Mouse (Mus musculus) spleen, adult 2 months (tissue): ENCODE results near the gene Plekhb2. TPM values are rescaled to one million over a fixed set of nuclear protein-coding genes. Genes with fewer than 3 reads are reported as not detected.

Source experiments
- DNase-seq, 2 experiments: peaks; one replicate each; pipeline versions ENCODE4 v3.0.0 to v3.0.0-alpha.2; 2012 to 2021; ENCODE audit warnings: low spot score in 2 of 2, low read depth in 1 of 2
- H3K27ac ChIP-seq: fragments of 200-500 bp; 2 replicates; pipeline ENCODE4 v1.5.1; 2012; ENCODE audit warnings: low read length, inconsistent platforms; ENCODE audit not compliant: insufficient read depth
- H3K27me3 ChIP-seq: fragments of 200-500 bp; 2 replicates; pipeline ENCODE4 v1.6.1; 2012; ENCODE audit warnings: mild to moderate bottlenecking, moderate library complexity, low read length, inconsistent platforms; ENCODE audit not compliant: control insufficient read depth, insufficient read depth
- H3K36me3 ChIP-seq: fragments of 200-500 bp; 2 replicates; pipeline ENCODE4 v1.6.1; 2012; ENCODE audit warnings: mild to moderate bottlenecking, low read length, inconsistent platforms; ENCODE audit not compliant: control insufficient read depth, insufficient read depth
- H3K4me1 ChIP-seq: fragments of 200-500 bp; 2 replicates; pipeline ENCODE4 v1.6.1; 2011; ENCODE audit warnings: inconsistent platforms; ENCODE audit not compliant: control insufficient read depth, insufficient read depth, insufficient read length
- H3K4me3 ChIP-seq: fragments of 200-500 bp; 2 replicates; pipeline ENCODE4 v1.5.1; 2011; ENCODE audit warnings: mild to moderate bottlenecking, inconsistent platforms; ENCODE audit not compliant: insufficient read depth, insufficient read length; ENCODE audit errors: extremely low read depth
- CTCF ChIP-seq: fragments of 200-500 bp; IDR thresholded peaks from 2 replicates; pipeline ENCODE4 v1.5.1; 2011; ENCODE audit warnings: mild to moderate bottlenecking, inconsistent platforms; ENCODE audit not compliant: insufficient read depth, insufficient read length, insufficient replicate concordance; ENCODE audit errors: extremely low read depth
- POLR2A ChIP-seq: fragments of 200-500 bp; IDR thresholded peaks from 2 replicates; pipeline ENCODE4 v1.6.1; 2011; ENCODE audit warnings: low read depth, low read length, inconsistent platforms
- WGBS: fragments of 180-500 bp; shearing (Covaris S2); methylation state at CpG from one replicate; pipeline ENCODE4 v1.1.7; 2018; 5-methylcytosine and 5-hydroxymethylcytosine counted together
- polyA plus RNA-seq: library from polyadenylated mRNA; depleted of rRNA; stranded (reverse); fragments of >200 nt; gene quantifications from 2 replicates; pipeline ENCODE4 v1.2.3, GENCODE M21; 2012

Gene Plekhb2
- polyA plus RNA-seq, 1 experiment, result 27.1 TPM

DNA sequence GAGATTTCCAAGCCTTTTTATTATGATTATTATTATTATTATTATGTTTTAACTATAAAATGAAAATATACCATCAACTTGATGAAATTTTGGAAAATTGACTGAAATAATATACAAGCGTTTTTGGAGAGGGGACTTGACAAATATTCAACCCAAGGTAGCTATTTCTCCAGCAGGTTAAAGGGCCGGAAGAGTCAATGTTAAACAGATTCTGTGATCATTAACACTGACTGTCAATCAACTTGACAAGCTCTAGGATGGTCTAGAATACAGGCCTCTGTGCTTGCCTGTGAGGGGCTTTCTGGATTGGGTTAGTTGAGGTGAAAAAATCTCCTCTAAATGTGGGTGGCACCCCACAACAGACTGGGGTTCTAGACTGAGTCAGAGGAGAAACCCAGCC is 4.0 kb downstream of the Plekhb2 start:
- Histone ChIP-seq H3K27me3 (no peaks in the 10 kb centered on the region), H3K4me1 (peaks cover 5% of the 10 kb centered on the region; the same call in 1 of the 2 replicates), H3K4me3 (no peak overlapping the region), H3K27ac (no peak overlapping the region), H3K36me3 (no peaks in the 10 kb centered on the region)
- DNase-seq, result no peak
- TF ChIP-seq CTCF, result no peak
- TF ChIP-seq POLR2A, result no peak
- WGBS, result 94% methylated on average over 2 of the region's 2 CpGs

DNA sequence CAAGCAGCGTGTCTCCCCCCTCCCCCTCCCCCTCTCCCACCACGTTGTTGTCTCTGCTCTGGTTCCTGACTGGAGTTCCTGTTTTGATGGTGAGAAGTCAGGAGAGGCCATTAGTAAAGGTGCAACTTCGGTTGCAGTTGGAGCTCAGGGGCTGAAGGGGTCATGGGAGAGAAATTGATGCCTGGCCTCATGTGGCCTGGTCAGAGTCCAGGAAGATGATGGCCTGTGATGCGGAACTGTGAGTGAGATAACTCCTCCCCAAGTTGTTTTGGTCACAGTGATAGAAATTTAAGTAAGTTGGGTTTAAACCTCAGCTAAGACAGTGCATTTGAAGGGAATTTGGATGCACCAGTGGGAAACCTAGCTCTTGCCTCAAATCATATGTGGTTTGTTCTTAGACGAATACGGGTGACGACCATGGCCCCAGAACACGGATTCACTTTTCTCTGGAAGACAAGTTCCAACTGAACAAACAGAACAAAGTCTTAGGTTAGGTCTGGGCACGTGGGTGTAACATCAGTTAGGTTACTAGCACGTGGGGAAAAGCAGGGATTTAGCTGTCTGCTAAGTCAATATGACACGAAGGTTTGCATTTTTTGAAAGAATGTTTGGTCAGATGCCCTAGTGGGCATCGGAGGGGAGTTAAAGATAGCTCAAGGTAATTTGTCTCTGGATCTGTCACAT is 5.4 kb downstream of the Plekhb2 start:
- WGBS, result 80% methylated on average over 12 of the region's 12 CpGs
- Histone ChIP-seq H3K36me3 (no peaks in the 10 kb centered on the region), H3K4me3 (no peak overlapping the region), H3K27ac (no peak overlapping the region), H3K4me1 (peaks cover 7% of the 10 kb centered on the region; the same call in 1 of the 2 replicates), H3K27me3 (no peaks in the 10 kb centered on the region)
- TF ChIP-seq CTCF (no peak), POLR2A (no peak)
- no peak for DNase-seq

DNA sequence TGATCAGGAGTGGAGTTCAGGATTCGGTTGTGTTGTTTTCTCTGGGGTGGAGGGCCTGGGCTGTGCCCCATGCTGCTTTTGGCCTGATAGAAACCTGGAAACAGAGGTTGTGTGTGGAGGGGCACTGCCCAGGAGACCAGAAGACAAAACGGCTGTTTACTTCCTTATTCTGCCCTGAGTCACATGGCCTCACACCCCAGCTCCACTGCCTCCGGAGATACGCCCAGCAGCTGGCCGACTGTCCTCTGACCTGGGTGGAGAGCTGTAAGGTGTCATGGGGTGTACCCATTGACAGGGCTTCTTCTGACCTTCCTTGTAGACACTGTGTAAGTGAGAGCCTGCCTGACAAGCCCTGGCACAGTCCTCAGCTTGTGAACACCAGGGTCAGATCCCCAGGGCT is 8.9 kb downstream of the Plekhb2 start:
- H3K4me3 ChIP-seq, result no peak overlapping the region
- peak in 1 of 2 experiments; percentile 48 for DNase-seq
- 20% methylated on average over 5 of the region's 5 CpGs for WGBS
- peaks cover 9% of the 10 kb centered on the region for H3K36me3 ChIP-seq
- TF ChIP-seq POLR2A, result no peak
- no peak for TF ChIP-seq CTCF
- peak overlapping the region; percentile 36; the same call in 1 of the 2 replicates for H3K27ac ChIP-seq
- no peaks in the 10 kb centered on the region for H3K27me3 ChIP-seq
- peaks cover 7% of the 10 kb centered on the region; the same call in 1 of the 2 replicates for H3K4me1 ChIP-seq

- TF ChIP-seq CTCF (no peak), POLR2A (no peak)
- peaks cover 18% of the 10 kb centered on the region for H3K36me3 ChIP-seq
- no peak for DNase-seq
- no peaks in the 10 kb centered on the region for H3K27me3 ChIP-seq
- H3K27ac ChIP-seq, result no peak overlapping the region
- peaks cover 7% of the 10 kb centered on the region; the same call in 1 of the 2 replicates for H3K4me1 ChIP-seq
- WGBS, result 90% methylated on average over 3 of the region's 3 CpGs
- no peak overlapping the region for H3K4me3 ChIP-seq
Measured at GRCm38 (mm10) chr1:34859761-34860160, 10.0 kb downstream of the Plekhb2 start.

GRCm38 (mm10) chr1:34860205-34860604 is 10.4 kb downstream of the Plekhb2 start:
- H3K4me1 ChIP-seq, result peaks cover 7% of the 10 kb centered on the region; the same call in 1 of the 2 replicates
- 90% methylated on average over 7 of the region's 7 CpGs for WGBS
- no peak for DNase-seq
- no peaks in the 10 kb centered on the region for H3K27me3 ChIP-seq
- no peak for TF ChIP-seq POLR2A
- TF ChIP-seq CTCF, result no peak
- H3K27ac ChIP-seq, result no peak overlapping the region
- peaks cover 18% of the 10 kb centered on the region for H3K36me3 ChIP-seq
- no peak overlapping the region for H3K4me3 ChIP-seq

DNA sequence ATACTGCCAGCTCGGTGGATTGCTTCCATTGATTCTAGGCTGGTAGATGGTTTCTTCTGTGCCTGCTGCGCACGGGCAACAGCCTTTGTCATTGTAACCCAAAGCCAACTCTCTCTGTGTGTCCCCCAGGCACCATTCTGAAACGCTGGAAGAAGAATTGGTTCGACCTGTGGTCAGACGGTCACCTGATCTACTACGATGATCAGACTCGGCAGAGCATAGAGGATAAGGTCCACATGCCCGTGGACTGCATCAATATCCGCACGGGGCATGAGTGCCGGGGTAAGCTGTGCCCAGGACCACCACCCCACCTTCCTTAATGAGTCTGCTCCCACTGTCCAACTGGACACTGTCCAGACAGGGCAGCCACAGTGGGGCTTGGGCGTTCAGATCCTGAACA is 13.1 kb downstream of the Plekhb2 start:
- H3K4me1 ChIP-seq, result peaks cover 7% of the 10 kb centered on the region; the same call in 1 of the 2 replicates
- H3K27ac ChIP-seq, result no peak overlapping the region
- peaks cover 23% of the 10 kb centered on the region for H3K36me3 ChIP-seq
- DNase-seq, result no peak
- H3K27me3 ChIP-seq, result no peaks in the 10 kb centered on the region
- H3K4me3 ChIP-seq, result no peak overlapping the region
- WGBS, result 96% methylated on average over 13 of the region's 13 CpGs
- TF ChIP-seq CTCF (no peak), POLR2A (no peak)

DNA sequence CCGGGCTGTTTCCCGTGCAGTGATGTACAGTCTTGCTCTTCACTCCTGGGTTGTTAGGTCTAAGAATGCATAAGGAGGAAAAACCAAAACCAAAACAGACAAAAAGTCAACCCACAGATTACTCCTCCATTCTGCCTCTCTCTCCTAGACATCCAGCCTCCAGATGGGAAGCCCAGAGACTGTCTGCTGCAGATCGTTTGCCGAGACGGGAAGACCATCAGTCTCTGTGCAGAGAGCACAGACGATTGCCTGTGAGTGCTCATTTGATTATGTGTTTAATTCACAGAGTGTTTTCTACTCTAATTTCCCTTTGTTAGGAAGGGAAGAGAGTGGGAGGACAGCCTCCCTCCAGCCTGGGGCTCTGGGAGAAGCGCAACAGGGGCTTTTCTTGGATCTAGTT is 13.5 kb downstream of the Plekhb2 start:
- H3K4me3 ChIP-seq, result no peak overlapping the region
- TF ChIP-seq POLR2A (no peak), CTCF (no peak)

More for the DNA sequence above, 13.5 kb downstream of the Plekhb2 start:
- 92% methylated on average over 7 of the region's 7 CpGs for WGBS
- Histone ChIP-seq H3K36me3 (peaks cover 25% of the 10 kb centered on the region), H3K27me3 (no peaks in the 10 kb centered on the region), H3K4me1 (peaks cover 7% of the 10 kb centered on the region; the same call in 1 of the 2 replicates), H3K27ac (no peak overlapping the region)
- no peak for DNase-seq
